Mouse (Mus musculus) megakaryocyte, embryonic 14.5 days (primary cell): ENCODE data around the gene Nolc1.

ENCODE experiments used
- FLI1 ChIP-seq: IDR thresholded peaks from 2 replicates; pipeline ENCODE4 v1.6.1; 2012; ENCODE audit warnings: low read length, inconsistent platforms, mixed read lengths
- GATA1 ChIP-seq: IDR thresholded peaks from 3 replicates; pipeline ENCODE4 v1.6.1; 2012; ENCODE audit warnings: mixed read lengths, low read length, inconsistent platforms, borderline replicate concordance

- no peak for TF ChIP-seq FLI1
- TF ChIP-seq GATA1, result no peak
Observed at GRCm38 (mm10) chr19:46043380-46043779, 32.3 kb upstream of the Nolc1 start.
